Mouse (Mus musculus) embryonic fibroblast, embryonic 13.5 days (primary cell): ENCODE data around the gene Gpr179. TPM values are rescaled to one million over a fixed set of nuclear protein-coding genes. Genes with fewer than 3 reads are reported as not detected.
"Not testable (repeated sequence)": the region's sequence is repeated elsewhere in the genome, so short reads cannot be mapped to it uniquely, and the experiment has no call there.

Experiments
- H3K27ac ChIP-seq: 2 replicates; pipeline ENCODE4 v1.5.1; 2012; ENCODE audit warnings: low read length, control low read depth, inconsistent platforms; ENCODE audit not compliant: insufficient read depth
- H3K4me1 ChIP-seq: 2 replicates; pipeline ENCODE4 v1.6.1; 2011; ENCODE audit warnings: low read length; ENCODE audit not compliant: control insufficient read depth, insufficient read depth
- H3K4me3 ChIP-seq: 2 replicates; pipeline ENCODE4 v1.5.1; 2011; ENCODE audit warnings: mild to moderate bottlenecking, control low read depth, low read length; ENCODE audit not compliant: insufficient read depth
- CTCF ChIP-seq: IDR thresholded peaks from 2 replicates; pipeline ENCODE4 v1.5.1; 2011; ENCODE audit warnings: mild to moderate bottlenecking, control low read depth, low read length, moderate library complexity, borderline replicate concordance; ENCODE audit not compliant: insufficient read depth
- POLR2A ChIP-seq: IDR thresholded peaks from 2 replicates; pipeline ENCODE4 v1.6.1; 2011; ENCODE audit warnings: low read depth, mild to moderate bottlenecking, control low read depth, low read length, moderate library complexity
- polyA plus RNA-seq: library from polyadenylated mRNA; stranded (reverse); fragments of >200 nt; gene quantifications from 2 replicates; pipeline ENCODE4 v1.2.4, GENCODE M21; 2011; ENCODE audit warnings: low read depth; ENCODE audit not compliant: missing spikeins, insufficient read length

Gpr179 gene
- polyA plus RNA-seq, 1 experiment, result not detected

GRCm38 (mm10) chr11:97357663-97358062 lies 5.8 kb upstream of the Gpr179 start:
- not testable (repeated sequence) for H3K4me1 ChIP-seq, H3K4me3 ChIP-seq, H3K27ac ChIP-seq
- peak; percentile 72; the same call in 1 of the 2 replicates for TF ChIP-seq CTCF

- Histone ChIP-seq H3K4me3 (no peak overlapping the region), H3K27ac (no peak overlapping the region), H3K4me1 (no peaks in the 10 kb centered on the region)
- TF ChIP-seq CTCF, result no peak
- no peak for TF ChIP-seq POLR2A
These were observed 3.4 kb upstream of the Gpr179 start for GRCm38 (mm10) chr11:97355247-97355646.

- no peak overlapping the region for H3K4me3 ChIP-seq
- H3K27ac ChIP-seq, result no peak overlapping the region
- no peaks in the 10 kb centered on the region for H3K4me1 ChIP-seq
- no peak for TF ChIP-seq POLR2A
- no peak for TF ChIP-seq CTCF
These were observed 2.8 kb upstream of the Gpr179 start for GRCm38 (mm10) chr11:97354646-97355045.

GRCm38 (mm10) chr11:97352935-97353597 lies 1.2 kb upstream of the Gpr179 start:
- Histone ChIP-seq H3K4me3 (no peak overlapping the region), H3K27ac (no peak overlapping the region), H3K4me1 (no peaks in the 10 kb centered on the region)
- no peak for TF ChIP-seq CTCF
- TF ChIP-seq POLR2A, result no peak

GRCm38 (mm10) chr11:97350035-97350434 lies 1.8 kb downstream of the Gpr179 start:
- Histone ChIP-seq H3K4me1 (no peaks in the 10 kb centered on the region), H3K27ac (no peak overlapping the region), H3K4me3 (no peak overlapping the region)
- no peak for TF ChIP-seq POLR2A
- TF ChIP-seq CTCF, result no peak

- H3K27ac ChIP-seq, result no peak overlapping the region
- H3K4me3 ChIP-seq, result no peak overlapping the region
- no peak for TF ChIP-seq POLR2A
- TF ChIP-seq CTCF, result no peak
- no peaks in the 10 kb centered on the region for H3K4me1 ChIP-seq
These were observed 4.6 kb downstream of the Gpr179 start for GRCm38 (mm10) chr11:97347291-97347690.

- no peaks in the 10 kb centered on the region for H3K4me1 ChIP-seq
- no peak overlapping the region for H3K4me3 ChIP-seq
- TF ChIP-seq CTCF, result no peak
- TF ChIP-seq POLR2A, result no peak
- no peak overlapping the region for H3K27ac ChIP-seq
These were observed 5.5 kb downstream of the Gpr179 start for GRCm38 (mm10) chr11:97346383-97346782.

GRCm38 (mm10) chr11:97345446-97345845 lies 6.4 kb downstream of the Gpr179 start:
- TF ChIP-seq POLR2A (no peak), CTCF (no peak)
- no peaks in the 10 kb centered on the region for H3K4me1 ChIP-seq

GRCm38 (mm10) chr11:97343619-97344018 lies 8.3 kb downstream of the Gpr179 start:
- no peaks in the 10 kb centered on the region for H3K4me1 ChIP-seq

More at GRCm38 (mm10) chr11:97345446-97345845, 6.4 kb downstream of the Gpr179 start:
- Histone ChIP-seq H3K27ac (no peak overlapping the region), H3K4me3 (no peak overlapping the region)

GRCm38 (mm10) chr11:97343175-97343574 lies 8.7 kb downstream of the Gpr179 start:
- Histone ChIP-seq H3K4me1 (no peaks in the 10 kb centered on the region), H3K27ac (no peak overlapping the region), H3K4me3 (no peak overlapping the region)
- TF ChIP-seq CTCF, result no peak
- TF ChIP-seq POLR2A, result no peak

More at GRCm38 (mm10) chr11:97343619-97344018, 8.3 kb downstream of the Gpr179 start:
- TF ChIP-seq POLR2A (no peak), CTCF (no peak)
- no peak overlapping the region for H3K27ac ChIP-seq
- no peak overlapping the region for H3K4me3 ChIP-seq
